Mouse (Mus musculus) stomach, adult 2 months (tissue): ENCODE data around the gene Eprs. TPM values are rescaled to one million over a fixed set of nuclear protein-coding genes. Genes with fewer than 3 reads are reported as not detected.

Experiments used
- polyA plus RNA-seq: library from polyadenylated mRNA; depleted of rRNA; stranded (reverse); fragments of >200 nt; gene quantifications from 2 replicates; pipeline ENCODE4 v1.2.3, GENCODE M21; 2012; rRNA removed

Gene Eprs
- 1.1 and 1.4 TPM in 2 replicates for polyA plus RNA-seq

GRCm38 (mm10) chr1:185362677-185363520, at the start of gene Eprs:
Gene Eprs (plus strand): TSS chr1:185363044.

GRCm38 (mm10) chr1:185328721-185329610, 33.9 kb upstream of the Eprs start, which contains the start of gene Iars2:
Gene Iars2 (minus strand): TSS chr1:185329396.

GRCm38 (mm10) chr1:185331983-185332430, 30.8 kb upstream of the Eprs start, which contains the start of gene Bpnt1:
Gene Bpnt1 (plus strand): TSS chr1:185332149.

GRCm38 (mm10) chr1:185454575-185454954, 91.7 kb downstream of the Eprs start, which contains the start of gene Slc30a10:
Gene Slc30a10 (plus strand): TSS chr1:185454848.

Other genes with a start within 250 kb of the Eprs start
- 6.9 and 9.6 TPM in 2 replicates for gene Rab3gap2, start 158.9 kb upstream of the Eprs start, polyA plus RNA-seq
- 8.4 and 10.3 TPM in 2 replicates for gene Iars2, start 33.6 kb upstream of the Eprs start, polyA plus RNA-seq
- 47.3 and 53.6 TPM in 2 replicates for gene Bpnt1, start 30.9 kb upstream of the Eprs start, polyA plus RNA-seq
- gene Slc30a10, start 91.8 kb downstream of the Eprs start, polyA plus RNA-seq = 0.01 and 0.06 TPM in 2 replicates